Mouse (Mus musculus) kidney, adult 2 months (tissue): ENCODE measurements around the gene Mbtps1. TPM values are rescaled to one million over a fixed set of nuclear protein-coding genes. Genes with fewer than 3 reads are reported as not detected.
A peak's percentile ranks its signal among the peaks of the same experiment; 100 is the strongest.

Source experiments
- DNase-seq: peaks from one replicate; pipeline ENCODE4 v3.0.0; 2021
- H3K27ac ChIP-seq: fragments of 200-500 bp; 2 replicates; pipeline ENCODE4 v1.5.1; 2012; ENCODE audit warnings: low read depth, low read length, control low read depth, inconsistent platforms; ENCODE audit not compliant: insufficient read depth
- H3K27me3 ChIP-seq: fragments of 200-500 bp; replicated peaks from 2 replicates; pipeline ENCODE4 v1.6.1; 2012; ENCODE audit warnings: mild to moderate bottlenecking, moderate library complexity, low read length, inconsistent platforms; ENCODE audit not compliant: control insufficient read depth, insufficient read depth
- H3K36me3 ChIP-seq: fragments of 200-500 bp; 2 replicates; pipeline ENCODE4 v1.6.1; 2012; ENCODE audit warnings: mild to moderate bottlenecking, moderate library complexity, low read length, inconsistent platforms; ENCODE audit not compliant: control insufficient read depth, insufficient read depth
- H3K4me1 ChIP-seq: fragments of 200-500 bp; 2 replicates; pipeline ENCODE4 v1.6.1; 2011; ENCODE audit warnings: low read length; ENCODE audit not compliant: control insufficient read depth, insufficient read depth
- H3K4me3 ChIP-seq: fragments of 200-500 bp; 2 replicates; pipeline ENCODE4 v1.5.1; 2011; ENCODE audit warnings: mild to moderate bottlenecking, low read depth, low read length, control low read depth; ENCODE audit not compliant: insufficient read depth
- CTCF ChIP-seq: fragments of 200-500 bp; conservative IDR thresholded peaks from 2 replicates; pipeline ENCODE4 v1.5.1; 2011; ENCODE audit warnings: low read depth, mild to moderate bottlenecking, control low read depth, low read length, moderate library complexity, mixed read lengths; ENCODE audit not compliant: insufficient read depth, insufficient read length
- POLR2A ChIP-seq: fragments of 200-500 bp; IDR thresholded peaks from one replicate; pipeline ENCODE4 v1.6.1; 2011; ENCODE audit warnings: low read depth, low read length, control low read depth
- WGBS: fragments of 180-500 bp; shearing (Covaris S2); methylation state at CpG from one replicate; pipeline ENCODE4 v1.1.7; 2018; 5-methylcytosine and 5-hydroxymethylcytosine counted together
- polyA plus RNA-seq: library from polyadenylated mRNA; depleted of rRNA; stranded (reverse); fragments of >200 nt; gene quantifications from 2 replicates; pipeline ENCODE4 v1.2.3, GENCODE M21; 2012

The Mbtps1 gene
- polyA plus RNA-seq, 1 experiment = 58.0 TPM

DNA sequence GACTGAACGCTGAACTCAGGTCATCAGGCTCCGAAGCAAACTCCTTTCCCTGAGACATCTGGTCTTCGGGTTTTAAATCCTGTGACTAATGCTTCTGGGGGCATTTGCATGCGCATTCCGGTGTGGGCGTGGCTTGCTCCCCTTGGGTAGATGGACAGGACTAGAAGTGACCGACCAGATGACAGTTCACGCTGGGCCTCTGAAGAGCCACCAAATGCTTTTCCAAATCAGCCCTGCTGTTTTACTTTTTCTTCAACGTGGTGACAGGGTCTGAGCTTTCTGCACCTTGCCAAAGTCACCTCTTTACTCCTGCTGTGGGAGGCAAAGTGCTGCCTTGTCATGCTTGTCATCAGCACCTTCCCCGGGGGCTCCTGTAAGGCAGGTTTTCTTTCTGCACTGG lies 30.3 kb upstream of the Mbtps1 start:
- H3K4me1 ChIP-seq = no peaks in the 10 kb centered on the region
- no peak for TF ChIP-seq POLR2A
- no peaks in the 10 kb centered on the region for H3K27me3 ChIP-seq
- no peaks in the 10 kb centered on the region for H3K36me3 ChIP-seq
- no peak overlapping the region for H3K27ac ChIP-seq
- DNase-seq = no peak
- 40% methylated on average over 10 of the region's 10 CpGs for WGBS
- no peak overlapping the region for H3K4me3 ChIP-seq

DNA sequence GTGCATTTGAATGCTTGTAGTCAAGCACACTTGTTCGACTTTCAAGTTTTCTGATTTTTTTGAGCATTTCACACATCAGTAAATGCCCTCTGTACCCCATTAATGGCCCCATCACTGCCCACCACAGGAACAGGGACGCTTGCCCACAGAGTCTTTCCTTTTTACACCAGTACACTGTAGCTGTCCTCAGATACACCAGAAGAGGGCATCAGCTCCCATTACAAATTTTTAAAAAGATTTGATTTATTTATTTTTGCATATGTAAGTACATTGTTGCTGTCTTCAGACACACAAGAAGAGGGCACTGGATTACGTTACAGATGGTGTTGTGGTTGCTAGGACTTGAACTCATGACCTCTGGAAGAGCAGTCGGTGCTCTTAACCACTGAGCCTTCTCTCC lies 29.8 kb upstream of the Mbtps1 start:
- no peak for TF ChIP-seq CTCF
- no peak for TF ChIP-seq POLR2A
- no peak for DNase-seq
- Histone ChIP-seq H3K4me1 (no peaks in the 10 kb centered on the region), H3K36me3 (no peaks in the 10 kb centered on the region), H3K4me3 (no peak overlapping the region), H3K27me3 (no peaks in the 10 kb centered on the region), H3K27ac (no peak overlapping the region)
- 59% methylated on average over 4 of the region's 4 CpGs for whole genome bisulfite sequencing

DNA sequence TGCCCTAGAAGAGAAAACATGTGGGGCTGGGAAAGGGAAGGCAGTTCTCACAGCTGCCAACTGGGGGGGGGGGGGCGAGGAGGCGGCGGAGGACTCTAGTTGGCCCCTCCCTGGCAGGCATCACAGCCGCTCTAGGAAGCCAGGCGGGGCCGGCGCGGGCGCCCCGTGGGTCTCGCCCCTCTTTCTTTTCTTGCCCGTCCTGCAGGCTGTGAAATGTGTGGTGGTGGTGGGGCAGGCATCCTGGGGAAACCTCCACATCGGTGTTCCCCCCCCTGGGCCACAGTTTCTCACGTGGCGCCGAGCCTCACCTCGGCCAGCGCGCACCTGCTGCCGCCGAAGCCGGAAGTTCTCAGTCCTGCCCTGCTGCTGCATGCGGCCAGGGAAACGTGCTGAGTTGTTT lies 27.4 kb upstream of the Mbtps1 start:
- no peak overlapping the region for H3K27ac ChIP-seq
- 7% methylated on average over 22 of the region's 24 CpGs for WGBS
- H3K36me3 ChIP-seq = no peaks in the 10 kb centered on the region
- H3K27me3 ChIP-seq = no peaks in the 10 kb centered on the region
- no peak for TF ChIP-seq CTCF
- no peak for TF ChIP-seq POLR2A
- no peak for DNase-seq
- peak overlapping the region; percentile 52 for H3K4me3 ChIP-seq
- no peaks in the 10 kb centered on the region for H3K4me1 ChIP-seq

DNA sequence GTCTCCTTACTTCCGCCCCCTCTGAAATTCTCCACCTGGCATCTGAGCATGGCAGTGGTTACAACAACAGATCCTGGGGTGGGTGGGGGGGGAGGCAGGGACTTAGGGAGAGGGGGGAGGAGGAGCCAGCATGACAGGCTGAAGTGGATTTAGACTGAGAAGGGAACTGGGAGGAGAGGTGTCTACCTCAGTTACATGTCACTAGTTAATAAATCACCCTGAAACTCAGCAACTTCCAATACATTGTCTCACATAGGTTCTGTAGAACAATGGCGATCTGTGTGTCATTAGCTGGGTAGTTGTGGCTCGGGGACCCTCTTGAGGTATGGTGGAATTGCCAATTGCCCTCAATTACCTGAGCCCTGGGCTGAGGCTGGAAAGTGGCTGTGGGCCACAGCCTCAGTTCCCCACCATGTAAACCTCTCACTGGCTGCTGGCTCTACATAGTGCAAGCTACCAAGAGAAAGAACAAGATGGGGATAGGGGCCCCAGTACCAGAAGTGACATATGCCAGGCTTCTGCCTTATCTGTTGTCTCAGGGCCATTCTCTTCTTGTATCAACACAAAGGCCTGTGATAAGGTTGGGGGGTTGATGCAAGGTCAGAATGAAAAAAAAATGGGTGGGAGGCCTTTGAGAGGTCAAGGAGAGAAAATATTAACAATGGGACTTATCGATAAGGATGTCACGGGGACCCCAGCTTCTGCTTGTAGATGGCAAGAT lies 22.1 kb upstream of the Mbtps1 start:
- Histone ChIP-seq H3K27ac (no peak overlapping the region), H3K36me3 (no peaks in the 10 kb centered on the region), H3K27me3 (no peaks in the 10 kb centered on the region), H3K4me1 (no peaks in the 10 kb centered on the region; the same call in 1 of the 2 replicates), H3K4me3 (no peak overlapping the region)
- DNase-seq = no peak
- 86% methylated on average over 5 of the region's 5 CpGs for WGBS
- TF ChIP-seq CTCF (no peak), POLR2A (no peak)

DNA sequence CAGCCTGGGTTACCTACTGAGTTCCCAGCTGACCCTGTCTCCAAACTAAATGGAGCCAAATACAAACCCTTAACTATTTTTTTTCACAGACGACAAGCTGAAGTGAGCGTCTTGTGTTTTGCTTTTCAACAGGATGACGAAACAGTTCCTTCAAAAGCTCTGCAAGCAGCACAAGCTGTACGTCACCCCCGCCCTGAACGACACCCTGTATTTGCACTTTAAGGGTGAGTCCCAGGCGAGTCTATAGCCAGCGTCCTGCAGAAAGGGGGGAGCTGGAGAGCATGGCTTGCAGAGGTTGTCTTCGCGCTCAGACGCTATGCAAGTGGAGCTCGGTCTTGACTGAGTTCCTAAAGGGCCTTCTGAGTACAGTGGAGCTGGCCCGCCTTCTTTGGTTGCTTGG lies 20.6 kb upstream of the Mbtps1 start:
- no peak overlapping the region for H3K27ac ChIP-seq
- H3K27me3 ChIP-seq = no peaks in the 10 kb centered on the region
- DNase-seq = no peak
- TF ChIP-seq POLR2A = no peak
- TF ChIP-seq CTCF = no peak
- no peak overlapping the region for H3K4me3 ChIP-seq
- no peaks in the 10 kb centered on the region for H3K36me3 ChIP-seq
- 64% methylated on average over 13 of the region's 13 CpGs for WGBS
- H3K4me1 ChIP-seq = peaks cover 1% of the 10 kb centered on the region; the same call in 1 of the 2 replicates

DNA sequence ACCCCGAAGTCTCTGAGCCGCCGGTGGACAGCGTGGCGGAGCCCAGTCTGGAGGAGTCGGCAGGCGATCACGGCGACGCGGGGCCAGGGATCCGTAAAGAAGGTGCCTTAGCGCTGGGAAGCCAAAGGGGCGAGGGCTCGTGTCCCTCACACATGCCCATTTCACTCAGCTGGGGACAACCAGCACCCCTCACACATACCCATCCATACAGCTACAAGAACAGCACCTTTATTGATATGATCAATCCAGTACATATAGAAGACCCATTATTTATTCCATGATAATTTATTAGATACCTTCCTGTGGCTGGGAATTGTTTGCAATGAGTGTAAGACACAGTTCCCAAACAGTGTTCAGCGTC lies 16.8 kb upstream of the Mbtps1 start:
- Histone ChIP-seq H3K4me1 (peaks cover 5% of the 10 kb centered on the region; the same call in 1 of the 2 replicates), H3K27ac (no peak overlapping the region), H3K36me3 (no peaks in the 10 kb centered on the region), H3K27me3 (no peaks in the 10 kb centered on the region), H3K4me3 (peak overlapping the region; percentile 77)
- no peak for DNase-seq
- TF ChIP-seq CTCF (no peak), POLR2A (no peak)
- WGBS = 2% methylated on average over 16 of the region's 16 CpGs

DNA sequence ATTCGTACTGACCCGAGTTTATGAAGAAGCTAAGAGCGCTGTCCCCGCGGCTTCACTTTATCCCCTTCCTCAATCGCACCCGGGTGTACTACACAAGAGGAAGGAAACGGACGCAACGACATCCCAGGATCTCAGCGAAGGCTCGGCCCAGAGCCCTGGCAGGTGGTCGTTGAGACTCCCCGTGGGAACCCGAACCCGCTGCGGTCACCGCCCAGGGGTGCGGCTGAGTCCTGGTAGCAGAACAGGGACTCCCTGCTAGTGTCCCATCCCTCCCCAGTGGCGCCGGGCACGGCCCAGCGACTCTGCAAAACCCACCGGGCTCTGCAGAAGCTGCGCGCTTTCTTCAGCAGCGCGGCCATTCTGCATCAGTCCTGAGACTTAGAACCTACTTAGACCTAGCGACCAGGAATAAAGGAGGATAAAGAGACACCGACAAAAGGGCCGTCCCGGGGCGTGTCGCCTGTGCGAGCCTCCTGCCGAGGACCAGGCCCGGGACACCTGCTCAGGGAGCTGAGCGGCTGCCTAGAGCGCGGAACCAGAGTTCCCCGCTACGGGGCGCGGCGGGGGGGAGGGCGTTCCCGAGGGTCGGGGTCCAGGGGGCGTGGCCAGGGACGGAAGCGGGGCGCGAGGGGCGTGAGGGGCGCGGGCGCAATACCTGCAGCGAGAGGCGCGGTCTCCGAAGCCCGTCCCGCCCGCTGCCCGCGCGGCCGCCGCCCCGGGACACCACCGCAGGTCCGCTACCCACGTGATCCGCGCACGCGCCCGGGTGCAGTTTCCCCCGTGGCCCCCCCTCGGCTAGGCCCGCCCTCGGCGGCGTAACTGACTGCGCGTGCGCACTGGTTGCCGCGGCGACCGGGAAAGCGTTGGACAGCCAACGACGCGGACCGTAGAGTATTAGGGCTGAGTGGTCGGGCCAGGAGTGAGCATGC lies 16.2 kb upstream of the Mbtps1 start, which contains the start of the genes Hsdl1 and Dnaaf1:
Gene Hsdl1 (minus strand): TSS at position 747 of the 929 bp plus-strand sequence.
Gene Dnaaf1 (plus strand): TSS at position 799 of the 929 bp plus-strand sequence.
- Histone ChIP-seq H3K4me1 (peaks cover 5% of the 10 kb centered on the region; the same call in 1 of the 2 replicates), H3K4me3 (peak within 1 kb of the TSS; percentile 77), H3K36me3 (no peaks in the 10 kb centered on the region), H3K27me3 (no peaks in the 10 kb centered on the region), H3K27ac (no peak within 1 kb of the TSS)
- WGBS = 1% methylated on average over 97 of the region's 97 CpGs
- peak; percentile 98 for DNase-seq
- TF ChIP-seq POLR2A (peak; percentile 43), CTCF (0 out of 2 replicates have a peak, but pooled peaks have one; percentile 16)
